Mouse (Mus musculus): Measurements from ENCODE around the gene Olfr464.
"Not testable (repeated sequence)": the region's sequence is repeated elsewhere in the genome, so short reads cannot be mapped to it uniquely, and the experiment has no call there.

GRCm38 (mm10) chr11:87866891-87867290 is 53.9 kb downstream of the Olfr464 start:
- not testable (repeated sequence) for TF ChIP-seq CTCF, EP300 (IDR thresholded peaks at IDR 0.05; ENCODE audit: low read depth)

Measured in liver, postnatal 0 days (tissue).